Mouse (Mus musculus): ENCODE results near the gene Hs6st3.

DNA sequence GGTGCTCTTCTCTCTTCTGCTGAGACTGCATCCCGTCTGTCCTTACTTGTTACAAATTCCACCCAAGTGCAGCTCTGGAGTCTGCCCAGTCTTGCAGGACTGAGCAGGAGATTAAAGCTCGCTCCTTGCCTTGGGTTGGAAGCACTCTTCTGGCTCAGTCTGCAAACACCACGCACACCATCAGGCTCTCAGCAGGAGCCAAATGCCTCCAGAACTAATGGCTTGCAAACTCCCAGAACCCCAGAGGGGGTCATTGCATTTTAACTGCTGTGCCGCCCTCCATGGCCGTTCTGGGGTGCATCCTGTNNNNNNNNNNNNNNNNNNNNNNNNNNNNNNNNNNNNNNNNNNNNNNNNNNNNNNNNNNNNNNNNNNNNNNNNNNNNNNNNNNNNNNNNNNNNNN, 714.0 kb downstream of the Hs6st3 start:
- no peak for TF ChIP-seq POLR2A (IDR thresholded peaks at IDR 0.05; ENCODE audit: insufficient read depth, low read length)
- no peak for TF ChIP-seq CTCF (IDR thresholded peaks at IDR 0.05; ENCODE audit: low read depth, low read length)

Measured in ES-Bruce4 (cell line).